Mouse (Mus musculus): ENCODE results near the gene Efcab12. TPM values are rescaled to one million over a fixed set of nuclear protein-coding genes. Genes with fewer than 3 reads are reported as not detected.

Efcab12 gene
- polyA plus RNA-seq, 1 experiment from 2014 or later: 2.3 TPM

- H3K4me3 ChIP-seq: no peak overlapping the region
- H3K27ac ChIP-seq: no peak overlapping the region
- H3K4me1 ChIP-seq (replicated peaks): peaks cover 23% of the 10 kb centered on the region
- H3K27me3 ChIP-seq (ENCODE audit: insufficient read depth, poor library complexity, severe bottlenecking): no peaks in the 10 kb centered on the region
- no peaks in the 10 kb centered on the region for H3K9me3 ChIP-seq
- WGBS: 90% methylated on average over 3 of the region's 3 CpGs
- peaks cover 3% of the 10 kb centered on the region; the same call in 1 of the 2 replicates for H3K36me3 ChIP-seq
- DNase-seq (ENCODE audit: low spot score): no peak
Observed at GRCm38 (mm10) chr6:115855733-115856360, 17.6 kb upstream of the Efcab12 start.

DNA sequence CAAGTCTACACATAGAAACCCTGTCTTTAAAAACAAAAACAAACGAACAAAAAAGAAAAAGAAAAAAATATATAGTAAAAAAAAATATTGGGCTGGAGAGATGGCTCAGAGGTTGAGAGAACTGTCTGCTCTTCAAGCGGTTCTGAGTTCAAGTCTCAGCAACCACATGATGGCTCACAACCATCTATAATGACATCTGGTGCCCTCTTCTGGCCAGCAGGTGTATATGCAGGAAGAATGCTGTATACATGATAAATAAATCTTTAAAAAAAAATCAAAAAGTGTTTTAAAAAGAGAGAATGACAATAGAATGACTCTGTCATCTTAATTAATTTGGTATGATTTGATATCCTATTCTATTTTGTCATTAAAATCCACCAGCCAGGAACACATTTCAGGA lies 16.2 kb upstream of the Efcab12 start:
- Histone ChIP-seq H3K36me3 (peaks cover 13% of the 10 kb centered on the region), H3K27ac (no peak overlapping the region), H3K9me3 (no peaks in the 10 kb centered on the region), H3K4me1 (replicated peaks) (peaks cover 23% of the 10 kb centered on the region), H3K27me3 (ENCODE audit: insufficient read depth, poor library complexity, severe bottlenecking) (no peaks in the 10 kb centered on the region), H3K4me3 (peak overlapping the region; percentile 75)
- DNase-seq (ENCODE audit: low spot score): no peak
- 66% methylated on average over 2 of the region's 2 CpGs for WGBS

DNA sequence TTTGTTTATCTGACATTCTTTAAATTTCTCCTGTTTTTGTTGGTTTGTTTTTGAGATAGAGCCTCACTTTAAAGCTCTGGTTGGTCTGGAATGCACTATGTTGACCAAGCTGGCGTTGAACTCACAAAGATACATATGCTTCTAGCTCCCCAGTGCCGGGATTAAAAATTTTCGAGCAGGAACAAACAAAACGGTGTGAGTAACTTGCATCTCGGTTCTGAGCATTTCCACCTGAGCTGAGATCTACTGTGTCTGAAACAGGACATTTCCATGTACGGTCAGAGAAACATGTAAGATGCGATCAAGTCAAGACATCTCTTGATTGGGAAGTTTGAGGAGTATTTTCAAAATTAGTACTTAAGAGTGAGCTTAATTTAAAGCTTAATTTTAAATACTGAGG lies 15.8 kb upstream of the Efcab12 start:
- peaks cover 23% of the 10 kb centered on the region for H3K4me1 ChIP-seq (replicated peaks)
- H3K4me3 ChIP-seq: peak overlapping the region; percentile 75
- no peaks in the 10 kb centered on the region for H3K9me3 ChIP-seq
- no peak for DNase-seq (ENCODE audit: low spot score)
- WGBS: 49% methylated on average over 7 of the region's 7 CpGs
- H3K36me3 ChIP-seq: peaks cover 17% of the 10 kb centered on the region
- peak overlapping the region; percentile 91 for H3K27ac ChIP-seq
- H3K27me3 ChIP-seq (ENCODE audit: insufficient read depth, poor library complexity, severe bottlenecking): no peaks in the 10 kb centered on the region

DNA sequence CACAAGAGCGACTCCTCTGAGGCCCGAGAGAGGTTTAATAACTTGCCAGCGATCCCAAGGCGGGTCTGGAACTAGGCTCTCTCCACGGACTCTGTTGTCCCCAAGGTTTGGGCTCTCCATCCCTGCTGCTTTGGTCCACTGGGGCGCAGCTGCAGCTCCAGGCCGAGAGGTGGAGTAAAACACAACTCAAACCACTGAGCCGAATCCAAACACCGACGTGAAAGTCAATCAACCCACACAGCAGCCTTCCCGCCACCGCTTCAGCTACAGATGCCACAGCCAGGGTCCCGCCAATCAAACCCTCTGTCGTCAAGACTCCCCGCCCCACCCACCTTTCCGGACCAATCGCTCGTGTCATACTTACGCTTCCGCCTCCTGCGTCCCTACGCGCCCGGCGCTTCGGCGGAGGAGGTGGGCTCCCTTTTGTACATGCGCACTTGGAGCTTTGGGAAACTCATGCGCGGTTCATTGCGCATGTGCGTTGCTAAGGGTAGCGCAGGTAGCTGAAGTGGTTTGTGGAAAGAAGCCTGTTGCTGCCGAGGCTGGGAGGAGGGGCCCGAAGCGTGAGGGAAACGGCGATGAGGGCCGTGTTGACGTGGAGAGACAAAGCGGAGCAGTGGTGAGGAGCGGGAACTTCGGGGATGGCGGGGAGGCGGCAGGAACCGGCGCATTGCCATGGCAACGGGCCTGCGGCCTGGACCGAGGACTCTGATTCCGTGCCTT lies 15.0 kb upstream of the Efcab12 start, which contains the start of the genes Mbd4 and Ift122:
Gene Mbd4, minus strand, starts transcription at position 281 of the 723 bp plus-strand sequence.
Gene Ift122, plus strand, starts transcription at position 380 of the 723 bp plus-strand sequence.
- Histone ChIP-seq H3K27me3 (ENCODE audit: insufficient read depth, poor library complexity, severe bottlenecking) (no peaks in the 10 kb centered on the region), H3K4me1 (replicated peaks) (peaks cover 23% of the 10 kb centered on the region), H3K27ac (peak within 1 kb of the TSS; percentile 91), H3K9me3 (no peaks in the 10 kb centered on the region), H3K36me3 (peaks cover 25% of the 10 kb centered on the region), H3K4me3 (peak within 1 kb of the TSS; percentile 75)
- under 1% methylated on average over 51 of the region's 51 CpGs for WGBS
- peak; percentile 99 for DNase-seq (ENCODE audit: low spot score)

- peak overlapping the region; percentile 75 for H3K4me3 ChIP-seq
- H3K9me3 ChIP-seq: no peaks in the 10 kb centered on the region
- peaks cover 23% of the 10 kb centered on the region for H3K4me1 ChIP-seq (replicated peaks)
- peak overlapping the region; percentile 91 for H3K27ac ChIP-seq
- WGBS: 5% methylated on average over 20 of the region's 20 CpGs
- no peaks in the 10 kb centered on the region for H3K27me3 ChIP-seq (ENCODE audit: insufficient read depth, poor library complexity, severe bottlenecking)
- peaks cover 29% of the 10 kb centered on the region for H3K36me3 ChIP-seq
- no peak for DNase-seq (ENCODE audit: low spot score)
Observed at GRCm38 (mm10) chr6:115852446-115853090, 14.4 kb upstream of the Efcab12 start.

- 93% methylated on average over 10 of the region's 10 CpGs for WGBS
- Histone ChIP-seq H3K9me3 (no peaks in the 10 kb centered on the region), H3K27ac (no peak overlapping the region), H3K4me1 (replicated peaks) (peaks cover 15% of the 10 kb centered on the region), H3K4me3 (no peak overlapping the region), H3K36me3 (peaks cover 57% of the 10 kb centered on the region), H3K27me3 (ENCODE audit: insufficient read depth, poor library complexity, severe bottlenecking) (no peaks in the 10 kb centered on the region)
- DNase-seq (ENCODE audit: low spot score): no peak
Observed at GRCm38 (mm10) chr6:115848598-115849304, 10.5 kb upstream of the Efcab12 start.

DNA sequence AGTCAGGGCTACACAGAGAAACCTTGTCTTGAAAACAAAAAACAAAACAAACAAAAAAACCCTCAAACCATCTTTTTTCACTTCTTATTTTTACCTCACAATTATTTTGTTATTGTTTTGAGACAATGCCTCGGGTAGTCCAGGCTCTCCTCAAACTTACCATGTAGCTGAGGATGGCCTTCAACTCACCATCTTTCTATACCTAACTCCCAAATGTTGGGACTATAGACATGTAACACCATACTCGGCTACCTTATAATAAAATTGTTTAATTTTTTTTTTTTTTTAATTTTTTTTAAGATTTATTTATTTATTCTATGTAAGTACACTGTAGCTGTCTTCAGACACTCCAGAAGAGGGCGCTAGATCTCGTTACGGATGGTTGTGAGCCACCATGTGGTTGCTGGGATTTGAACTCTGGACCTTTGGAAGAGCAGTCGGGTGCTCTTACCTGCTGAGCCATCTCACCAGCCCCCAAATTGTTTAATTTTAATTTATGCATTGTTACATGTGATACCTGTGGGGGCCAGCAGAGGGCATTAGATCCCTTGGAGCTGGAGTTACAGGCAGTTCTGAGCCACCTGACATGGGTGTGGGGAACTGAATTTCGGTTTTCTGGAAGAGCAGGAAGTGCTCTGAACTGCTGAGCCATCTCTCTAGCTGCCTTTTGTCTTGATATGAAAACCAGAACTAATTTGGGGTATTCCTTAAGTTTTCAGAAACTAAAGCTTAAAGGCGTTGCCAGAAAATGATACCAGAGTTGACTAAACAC lies 8.6 kb upstream of the Efcab12 start:
- H3K27ac ChIP-seq: no peak overlapping the region
- no peaks in the 10 kb centered on the region for H3K9me3 ChIP-seq
- no peaks in the 10 kb centered on the region for H3K27me3 ChIP-seq (ENCODE audit: insufficient read depth, poor library complexity, severe bottlenecking)
- no peak overlapping the region for H3K4me3 ChIP-seq
- peaks cover 3% of the 10 kb centered on the region for H3K4me1 ChIP-seq (replicated peaks)
- peaks cover 76% of the 10 kb centered on the region for H3K36me3 ChIP-seq
- WGBS: 47% methylated on average over 8 of the region's 8 CpGs
- DNase-seq (ENCODE audit: low spot score): peak; percentile 64

DNA sequence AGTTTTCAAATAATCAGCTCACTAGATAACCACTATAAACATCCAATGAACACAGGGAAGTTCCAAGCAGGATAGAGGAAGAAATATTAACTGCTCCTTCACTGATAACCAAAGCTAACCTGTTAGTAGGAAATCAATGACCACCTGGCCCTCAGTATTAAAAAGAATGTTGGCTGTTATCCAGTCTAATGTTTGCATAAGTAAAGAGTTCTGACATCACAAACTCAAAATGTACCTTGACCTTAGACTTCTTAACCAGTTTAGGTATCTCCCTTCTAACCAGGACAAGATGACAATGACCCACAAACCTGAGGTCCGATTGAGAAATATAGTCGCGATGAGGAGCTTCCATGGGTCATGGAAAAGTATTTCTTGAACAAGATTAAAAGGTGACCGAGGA lies 6.8 kb upstream of the Efcab12 start:
- H3K27ac ChIP-seq: no peak overlapping the region
- 95% methylated on average over 4 of the region's 4 CpGs for WGBS
- H3K36me3 ChIP-seq: peaks cover 74% of the 10 kb centered on the region
- H3K4me3 ChIP-seq: no peak overlapping the region
- H3K27me3 ChIP-seq (ENCODE audit: insufficient read depth, poor library complexity, severe bottlenecking): no peaks in the 10 kb centered on the region
- no peaks in the 10 kb centered on the region for H3K4me1 ChIP-seq (replicated peaks)
- no peaks in the 10 kb centered on the region for H3K9me3 ChIP-seq
- no peak for DNase-seq (ENCODE audit: low spot score)

- Histone ChIP-seq H3K27ac (peak overlapping the region; percentile 85; the same call in 1 of the 2 replicates), H3K9me3 (no peaks in the 10 kb centered on the region), H3K4me3 (peak overlapping the region; percentile 55), H3K27me3 (ENCODE audit: insufficient read depth, poor library complexity, severe bottlenecking) (no peaks in the 10 kb centered on the region), H3K36me3 (peaks cover 29% of the 10 kb centered on the region), H3K4me1 (replicated peaks) (peaks cover 20% of the 10 kb centered on the region)
- WGBS: 66% methylated on average over 5 of the region's 5 CpGs
- no peak for DNase-seq (ENCODE audit: low spot score)
Observed at GRCm38 (mm10) chr6:115838745-115839144, 533 bp upstream of the Efcab12 start.

DNA sequence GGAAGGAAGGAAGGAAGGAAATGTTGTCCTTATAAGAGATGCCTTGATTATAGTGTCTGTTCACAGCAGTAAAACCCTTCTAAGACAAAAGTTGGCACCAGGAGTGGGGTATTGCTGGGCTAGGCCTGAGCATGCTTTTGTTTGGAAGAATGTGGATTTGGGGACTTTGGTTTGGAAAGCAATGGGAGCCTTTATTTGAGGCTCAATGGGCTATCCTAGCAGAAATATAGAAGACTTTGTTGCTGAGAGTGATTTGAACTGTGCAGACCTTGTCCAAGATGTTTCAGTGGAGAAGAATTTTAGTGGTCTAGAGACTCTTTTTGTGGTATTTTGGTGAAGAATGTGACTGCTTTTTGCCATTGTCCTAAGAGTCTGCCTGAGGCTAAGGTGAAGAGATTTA lies 4.4 kb downstream of the Efcab12 start:
- Histone ChIP-seq H3K9me3 (no peaks in the 10 kb centered on the region), H3K36me3 (peaks cover 3% of the 10 kb centered on the region; the same call in 1 of the 2 replicates), H3K4me1 (replicated peaks) (peaks cover 20% of the 10 kb centered on the region), H3K4me3 (no peak overlapping the region), H3K27ac (no peak overlapping the region), H3K27me3 (ENCODE audit: insufficient read depth, poor library complexity, severe bottlenecking) (no peaks in the 10 kb centered on the region)
- DNase-seq (ENCODE audit: low spot score): no peak

GRCm38 (mm10) chr6:115832152-115832850 lies 5.9 kb downstream of the Efcab12 start:
- H3K36me3 ChIP-seq: peaks cover 3% of the 10 kb centered on the region; the same call in 1 of the 2 replicates
- H3K9me3 ChIP-seq: no peaks in the 10 kb centered on the region
- DNase-seq (ENCODE audit: low spot score): no peak
- WGBS: 87% methylated on average over 2 of the region's 2 CpGs
- peaks cover 4% of the 10 kb centered on the region; the same call in 1 of the 2 replicates for H3K4me1 ChIP-seq (replicated peaks)
- H3K4me3 ChIP-seq: no peak overlapping the region
- no peaks in the 10 kb centered on the region for H3K27me3 ChIP-seq (ENCODE audit: insufficient read depth, poor library complexity, severe bottlenecking)
- H3K27ac ChIP-seq: no peak overlapping the region

Measured in hindbrain, embryonic 10.5 days (tissue).